Mouse (Mus musculus): ENCODE data around the gene Slc25a43.

Slc25a43 gene

GRCm38 (mm10) chrX:36743503-36744101, at the start of gene Slc25a43:
Gene Slc25a43 (plus strand): TSS chrX:36743659.
- no peak for DNase-seq

- no peak for DNase-seq
These were observed 3.1 kb upstream of the Slc25a43 start for GRCm38 (mm10) chrX:36740124-36740951.

- DNase-seq = no peak
These were observed 2.2 kb upstream of the Slc25a43 start for GRCm38 (mm10) chrX:36741278-36741677.

- no peak for DNase-seq
These were observed 715 bp upstream of the Slc25a43 start for GRCm38 (mm10) chrX:36742744-36743143.

GRCm38 (mm10) chrX:36744735-36745134, 1.3 kb downstream of the Slc25a43 start:
- DNase-seq = no peak

- no peak for DNase-seq
These were observed 1.9 kb downstream of the Slc25a43 start for GRCm38 (mm10) chrX:36745333-36745732.

GRCm38 (mm10) chrX:36746789-36747188, 3.3 kb downstream of the Slc25a43 start:
- DNase-seq = no peak

GRCm38 (mm10) chrX:36748573-36748972, 5.1 kb downstream of the Slc25a43 start:
- no peak for DNase-seq

GRCm38 (mm10) chrX:36749281-36749785, 5.9 kb downstream of the Slc25a43 start:
- DNase-seq = no peak

- no peak for DNase-seq
These were observed 7.1 kb downstream of the Slc25a43 start for GRCm38 (mm10) chrX:36750591-36750990.

GRCm38 (mm10) chrX:36752586-36752985, 9.1 kb downstream of the Slc25a43 start:
- DNase-seq = no peak

GRCm38 (mm10) chrX:36757796-36758472, 14.5 kb downstream of the Slc25a43 start:
- no peak for DNase-seq

- DNase-seq = no peak
These were observed 15.1 kb downstream of the Slc25a43 start for GRCm38 (mm10) chrX:36758566-36758965.

GRCm38 (mm10) chrX:36760946-36761635, 17.6 kb downstream of the Slc25a43 start:
- DNase-seq = peak; percentile 8

GRCm38 (mm10) chrX:36762289-36762688, 18.8 kb downstream of the Slc25a43 start:
- DNase-seq = no peak

- DNase-seq = no peak
These were observed 19.4 kb downstream of the Slc25a43 start for GRCm38 (mm10) chrX:36762894-36763293.

- no peak for DNase-seq
These were observed 20.0 kb downstream of the Slc25a43 start for GRCm38 (mm10) chrX:36763298-36763933.

GRCm38 (mm10) chrX:36763934-36764317, 20.5 kb downstream of the Slc25a43 start:
- no peak for DNase-seq

GRCm38 (mm10) chrX:36767386-36767785, 23.9 kb downstream of the Slc25a43 start:
- no peak for DNase-seq

- DNase-seq = no peak
These were observed 29.1 kb downstream of the Slc25a43 start for GRCm38 (mm10) chrX:36772591-36772990.

GRCm38 (mm10) chrX:36775520-36775919, 32.1 kb downstream of the Slc25a43 start:
- DNase-seq = no peak

GRCm38 (mm10) chrX:36777694-36778093, 34.2 kb downstream of the Slc25a43 start:
- DNase-seq = no peak

Measured in cerebellum, adult 11-12 months (tissue).